Mouse (Mus musculus): ENCODE measurements at regions not wholly inside any gene's neighbourhood (a gene's known extent, or its start where the extent isn't known, plus 50 kb on each side); places are given as distances from the start of the nearest gene placed in this dataset.

GRCm38 (mm10) chr5:35155717-35156116 is 50.2 kb upstream of the Lrpap1 start:
- H3K36me3 ChIP-seq (ENCODE audit: inconsistent target), result no peaks in the 10 kb centered on the region
- H3K27ac ChIP-seq, result no peak overlapping the region
- H3K79me2 ChIP-seq (ENCODE audit: inconsistent target), result no peaks in the 10 kb centered on the region
- no peak overlapping the region for H3K4me3 ChIP-seq (ENCODE audit: inconsistent target)
- 77% methylated on average over 3 of the region's 3 CpGs for WGBS (ENCODE audit: missing documents)

Data from macrophage (primary cell).